Mouse (Mus musculus) liver, adult 2 months (tissue): ENCODE measurements around the gene Calm2. TPM values are rescaled to one million over a fixed set of nuclear protein-coding genes. Genes with fewer than 3 reads are reported as not detected.

Experiments
- DNase-seq: peaks from one replicate; pipeline ENCODE4 v3.0.0-alpha.2; 2011; ENCODE audit warnings: low read depth, low spot score; ENCODE audit errors: extremely low read depth
- H3K27ac ChIP-seq: fragments of 200-500 bp; replicated peaks from 2 replicates; pipeline ENCODE4 v1.5.1; 2012; ENCODE audit warnings: low read depth, mild to moderate bottlenecking, control low read depth, inconsistent platforms, low read length; ENCODE audit not compliant: insufficient read depth
- H3K27me3 ChIP-seq: fragments of 200-500 bp; 2 replicates; pipeline ENCODE4 v1.6.1; 2012; ENCODE audit warnings: mild to moderate bottlenecking, moderate library complexity, low read length, inconsistent platforms; ENCODE audit not compliant: control insufficient read depth, insufficient read depth
- H3K36me3 ChIP-seq: fragments of 200-500 bp; 2 replicates; pipeline ENCODE4 v1.6.1; 2012; ENCODE audit warnings: low read length, inconsistent platforms; ENCODE audit not compliant: control insufficient read depth, insufficient read depth
- H3K4me1 ChIP-seq: fragments of 200-500 bp; 2 replicates; pipeline ENCODE4 v1.6.1; 2011; ENCODE audit warnings: low read length; ENCODE audit not compliant: control insufficient read depth, insufficient read depth
- H3K4me3 ChIP-seq: fragments of 200-500 bp; 2 replicates; pipeline ENCODE4 v1.5.1; 2011; ENCODE audit warnings: low read depth, mild to moderate bottlenecking, control low read depth, low read length, moderate library complexity; ENCODE audit not compliant: insufficient read depth
- H3K79me2 ChIP-seq: fragments of 200-500 bp; 2 replicates; pipeline ENCODE4 v1.6.1; 2012; ENCODE audit warnings: inconsistent platforms, mild to moderate bottlenecking, low read length, moderate library complexity; ENCODE audit not compliant: control insufficient read depth, insufficient read depth
- H3K9ac ChIP-seq: fragments of 200-500 bp; 2 replicates; pipeline ENCODE4 v1.6.1; 2012; ENCODE audit warnings: low read depth, mild to moderate bottlenecking, control low read depth, inconsistent platforms, low read length
- CTCF ChIP-seq: fragments of 200-500 bp; IDR thresholded peaks from 2 replicates; pipeline ENCODE4 v1.5.1; 2011; ENCODE audit warnings: low read depth, low read length, control low read depth
- POLR2A ChIP-seq: fragments of 200-500 bp; IDR thresholded peaks from 2 replicates; pipeline ENCODE4 v1.6.1; 2011; ENCODE audit warnings: low read length, control low read depth; ENCODE audit not compliant: insufficient read depth; ENCODE audit errors: extremely low read depth
- WGBS: fragments of 180-500 bp; shearing (Covaris S2); methylation state at CpG from one replicate; pipeline ENCODE4 v1.1.7; 2018; 5-methylcytosine and 5-hydroxymethylcytosine counted together
- polyA plus RNA-seq: library from polyadenylated mRNA; depleted of rRNA; stranded (reverse); fragments of >200 nt; gene quantifications from 2 replicates; pipeline ENCODE4 v1.2.3, GENCODE M21; 2012
- total RNA-seq: library from RNA; depleted of rRNA; stranded (reverse); fragments of >200 nt; gene quantifications from 2 replicates; pipeline ENCODE4 v1.2.3, GENCODE M21; 2014

Calm2 gene
- total and polyA plus RNA-seq, 2 experiments = 19.7 to 257 TPM

DNA sequence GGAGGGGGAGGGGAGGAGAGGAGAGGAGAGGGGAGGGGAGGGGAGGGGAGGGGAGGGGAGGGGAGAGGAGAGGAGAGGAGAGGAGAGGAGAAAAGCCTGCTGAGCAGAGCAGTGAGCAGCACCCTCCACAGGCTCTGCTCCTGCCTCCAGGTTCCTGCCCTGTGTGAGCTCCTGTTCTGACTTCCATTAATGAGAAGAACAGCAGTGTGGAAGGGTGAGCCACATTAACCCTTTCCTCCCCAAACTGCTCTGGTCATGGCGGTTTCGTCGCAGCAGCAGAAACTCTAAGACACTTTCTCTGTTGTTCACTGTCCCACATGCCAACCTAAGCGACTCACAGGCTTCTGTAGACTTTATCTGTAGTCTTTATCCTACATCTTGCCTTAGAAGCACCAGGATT is 40.1 kb downstream of the Calm2 start:
- 90% methylated on average over 4 of the region's 4 CpGs for WGBS
- H3K79me2 ChIP-seq = no peaks in the 10 kb centered on the region
- H3K27me3 ChIP-seq = no peaks in the 10 kb centered on the region
- no peak overlapping the region for H3K4me3 ChIP-seq
- H3K4me1 ChIP-seq = no peaks in the 10 kb centered on the region
- H3K27ac ChIP-seq = no peak overlapping the region
- no peak for TF ChIP-seq POLR2A
- no peak for TF ChIP-seq CTCF
- no peak overlapping the region for H3K9ac ChIP-seq
- DNase-seq = no peak
- no peaks in the 10 kb centered on the region for H3K36me3 ChIP-seq

DNA sequence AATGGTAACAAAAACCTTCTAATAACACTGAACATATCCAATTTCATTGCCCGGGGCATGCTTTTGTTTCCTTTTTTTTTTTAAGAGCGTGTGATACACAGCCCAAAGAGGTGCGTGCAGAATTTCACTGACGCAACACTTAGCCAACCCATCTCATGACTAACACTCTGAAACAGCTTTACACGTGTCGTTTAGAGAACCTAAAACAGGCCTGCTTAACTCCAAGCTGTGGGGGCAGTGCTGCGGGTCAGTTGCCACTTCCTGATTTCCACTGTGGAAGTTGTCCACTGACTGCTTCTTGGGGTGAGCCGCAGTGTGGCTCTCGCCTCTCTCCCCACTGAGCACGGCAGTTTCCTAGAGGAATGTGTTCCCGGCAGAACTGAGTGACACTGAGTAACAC is 41.2 kb downstream of the Calm2 start:
- no peaks in the 10 kb centered on the region for H3K27me3 ChIP-seq
- H3K9ac ChIP-seq = no peak overlapping the region
- no peak overlapping the region for H3K27ac ChIP-seq
- TF ChIP-seq CTCF = no peak
- TF ChIP-seq POLR2A = no peak
- peak; percentile 44 for DNase-seq
- no peaks in the 10 kb centered on the region for H3K79me2 ChIP-seq
- no peak overlapping the region for H3K4me3 ChIP-seq
- WGBS = 83% methylated on average over 11 of the region's 11 CpGs
- H3K4me1 ChIP-seq = no peaks in the 10 kb centered on the region
- H3K36me3 ChIP-seq = no peaks in the 10 kb centered on the region

DNA sequence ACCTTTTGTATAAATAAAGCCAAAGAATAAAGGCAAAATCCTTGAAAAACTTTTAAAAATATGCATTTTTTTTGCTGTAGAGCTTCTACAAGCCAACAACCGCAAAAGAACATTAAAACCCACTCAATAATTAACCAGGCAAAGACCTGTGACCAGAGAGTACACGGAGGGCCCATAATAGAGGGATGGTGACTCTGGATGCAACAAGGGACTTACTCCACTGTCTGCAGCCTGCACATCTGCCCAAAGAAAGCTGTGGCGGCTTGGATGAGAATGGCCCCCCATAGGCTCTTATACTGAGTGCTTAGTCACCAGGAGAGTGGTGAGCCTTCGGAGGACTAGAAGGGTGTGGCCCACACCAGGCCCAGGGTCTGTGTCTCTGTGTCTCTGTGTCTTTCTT is 43.3 kb downstream of the Calm2 start:
- no peaks in the 10 kb centered on the region for H3K79me2 ChIP-seq
- H3K27me3 ChIP-seq = no peaks in the 10 kb centered on the region
- WGBS = 82% methylated on average over 4 of the region's 4 CpGs
- DNase-seq = no peak
- no peaks in the 10 kb centered on the region for H3K36me3 ChIP-seq
- H3K4me3 ChIP-seq = no peak overlapping the region
- H3K4me1 ChIP-seq = no peaks in the 10 kb centered on the region
- H3K9ac ChIP-seq = no peak overlapping the region
- H3K27ac ChIP-seq = no peak overlapping the region
- TF ChIP-seq CTCF = no peak
- TF ChIP-seq POLR2A = no peak

DNA sequence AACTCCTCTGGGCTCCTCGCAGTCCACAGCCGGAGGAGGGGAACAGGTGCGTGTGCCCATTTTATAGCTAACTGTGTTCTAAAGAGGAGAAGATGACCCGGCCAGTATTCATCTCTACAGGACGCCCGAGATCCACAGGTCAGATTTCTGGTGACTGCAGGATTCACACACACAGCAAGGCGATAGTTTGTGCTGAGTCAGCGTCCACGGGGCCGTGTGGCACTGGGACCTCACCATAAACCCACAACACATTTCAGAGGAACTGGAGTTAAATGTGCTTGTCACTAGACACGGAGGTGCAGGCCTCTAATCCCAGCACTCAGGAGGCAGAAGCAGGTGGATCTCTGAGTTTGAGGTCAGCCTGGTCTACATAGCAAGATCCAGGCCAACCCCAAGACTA is 44.3 kb downstream of the Calm2 start:
- Histone ChIP-seq H3K36me3 (no peaks in the 10 kb centered on the region), H3K4me1 (no peaks in the 10 kb centered on the region), H3K27ac (no peak overlapping the region), H3K9ac (no peak overlapping the region), H3K27me3 (no peaks in the 10 kb centered on the region), H3K4me3 (no peak overlapping the region), H3K79me2 (no peaks in the 10 kb centered on the region)
- WGBS = 91% methylated on average over 11 of the region's 11 CpGs
- no peak for TF ChIP-seq POLR2A
- TF ChIP-seq CTCF = no peak
- DNase-seq = no peak

DNA sequence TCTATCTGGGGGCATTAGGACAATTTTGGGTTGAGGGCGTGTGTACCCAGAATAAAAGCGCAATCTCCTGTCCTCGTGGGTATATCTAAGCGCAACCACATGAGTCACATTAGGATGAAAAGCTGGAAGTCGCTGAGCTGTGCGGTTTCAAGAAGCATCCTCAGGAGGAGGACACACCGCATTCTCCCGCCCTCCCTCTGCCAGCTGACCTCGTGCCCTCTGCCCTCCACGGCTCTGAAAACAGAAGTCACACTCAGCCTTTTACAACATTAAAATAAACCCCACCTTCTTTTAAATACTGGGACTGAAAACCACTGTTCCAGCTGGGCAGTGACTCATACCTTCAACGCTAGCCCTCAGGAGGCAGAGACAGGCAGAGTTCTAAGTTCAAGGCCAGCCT is 49.6 kb downstream of the Calm2 start:
- Histone ChIP-seq H3K9ac (no peak overlapping the region), H3K36me3 (no peaks in the 10 kb centered on the region), H3K4me3 (no peak overlapping the region), H3K27ac (no peak overlapping the region), H3K4me1 (no peaks in the 10 kb centered on the region), H3K79me2 (no peaks in the 10 kb centered on the region), H3K27me3 (no peaks in the 10 kb centered on the region)
- 69% methylated on average over 11 of the region's 11 CpGs for WGBS
- no peak for DNase-seq
- TF ChIP-seq POLR2A = no peak
- no peak for TF ChIP-seq CTCF

DNA sequence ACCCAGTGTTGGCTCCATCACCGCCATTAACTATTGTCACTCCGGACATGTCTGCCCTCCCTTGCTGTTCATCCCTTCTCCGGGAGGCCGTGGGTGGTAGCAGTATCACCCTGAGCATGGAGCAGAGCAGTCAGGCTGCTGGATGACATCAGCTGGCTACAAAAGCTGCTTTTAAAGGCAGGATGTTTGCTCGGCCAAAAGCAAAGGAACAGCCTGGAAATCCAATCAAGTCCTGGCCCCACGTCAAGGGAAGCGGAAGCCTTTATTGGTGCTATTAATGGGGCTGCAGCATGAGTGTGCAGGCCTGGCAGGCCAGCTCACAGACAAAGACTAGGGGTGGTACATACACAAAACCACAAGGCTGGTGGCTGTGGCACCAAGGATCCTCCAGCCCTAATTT is 55.5 kb downstream of the Calm2 start:
- peak; percentile 26 for DNase-seq
- 45% methylated on average over 7 of the region's 7 CpGs for WGBS
- Histone ChIP-seq H3K79me2 (no peaks in the 10 kb centered on the region), H3K27ac (no peak overlapping the region; the same call in 1 of the 2 replicates), H3K9ac (0 out of 2 replicates have a peak overlapping the region, but pooled peaks have one; percentile 12), H3K4me3 (no peak overlapping the region), H3K4me1 (no peaks in the 10 kb centered on the region), H3K27me3 (no peaks in the 10 kb centered on the region), H3K36me3 (no peaks in the 10 kb centered on the region)
- TF ChIP-seq POLR2A = no peak
- no peak for TF ChIP-seq CTCF
